Mouse (Mus musculus) kidney, adult 2 months (tissue): ENCODE measurements at regions not wholly inside any gene's neighbourhood (a gene's known extent, or its start where the extent isn't known, plus 50 kb on each side); places are given as distances from the start of the nearest gene placed in this dataset.

Experiments
- DNase-seq: peaks from one replicate; pipeline ENCODE4 v3.0.0; 2021
- H3K27ac ChIP-seq: fragments of 200-500 bp; 2 replicates; pipeline ENCODE4 v1.5.1; 2012; ENCODE audit warnings: low read depth, low read length, control low read depth, inconsistent platforms; ENCODE audit not compliant: insufficient read depth
- H3K27me3 ChIP-seq: fragments of 200-500 bp; replicated peaks from 2 replicates; pipeline ENCODE4 v1.6.1; 2012; ENCODE audit warnings: mild to moderate bottlenecking, moderate library complexity, low read length, inconsistent platforms; ENCODE audit not compliant: control insufficient read depth, insufficient read depth
- H3K36me3 ChIP-seq: fragments of 200-500 bp; 2 replicates; pipeline ENCODE4 v1.6.1; 2012; ENCODE audit warnings: mild to moderate bottlenecking, moderate library complexity, low read length, inconsistent platforms; ENCODE audit not compliant: control insufficient read depth, insufficient read depth
- H3K4me1 ChIP-seq: fragments of 200-500 bp; 2 replicates; pipeline ENCODE4 v1.6.1; 2011; ENCODE audit warnings: low read length; ENCODE audit not compliant: control insufficient read depth, insufficient read depth
- H3K4me3 ChIP-seq: fragments of 200-500 bp; 2 replicates; pipeline ENCODE4 v1.5.1; 2011; ENCODE audit warnings: mild to moderate bottlenecking, low read depth, low read length, control low read depth; ENCODE audit not compliant: insufficient read depth
- CTCF ChIP-seq: fragments of 200-500 bp; conservative IDR thresholded peaks from 2 replicates; pipeline ENCODE4 v1.5.1; 2011; ENCODE audit warnings: low read depth, mild to moderate bottlenecking, control low read depth, low read length, moderate library complexity, mixed read lengths; ENCODE audit not compliant: insufficient read depth, insufficient read length
- POLR2A ChIP-seq: fragments of 200-500 bp; IDR thresholded peaks from one replicate; pipeline ENCODE4 v1.6.1; 2011; ENCODE audit warnings: low read depth, low read length, control low read depth
- WGBS: fragments of 180-500 bp; shearing (Covaris S2); methylation state at CpG from one replicate; pipeline ENCODE4 v1.1.7; 2018; 5-methylcytosine and 5-hydroxymethylcytosine counted together

DNA sequence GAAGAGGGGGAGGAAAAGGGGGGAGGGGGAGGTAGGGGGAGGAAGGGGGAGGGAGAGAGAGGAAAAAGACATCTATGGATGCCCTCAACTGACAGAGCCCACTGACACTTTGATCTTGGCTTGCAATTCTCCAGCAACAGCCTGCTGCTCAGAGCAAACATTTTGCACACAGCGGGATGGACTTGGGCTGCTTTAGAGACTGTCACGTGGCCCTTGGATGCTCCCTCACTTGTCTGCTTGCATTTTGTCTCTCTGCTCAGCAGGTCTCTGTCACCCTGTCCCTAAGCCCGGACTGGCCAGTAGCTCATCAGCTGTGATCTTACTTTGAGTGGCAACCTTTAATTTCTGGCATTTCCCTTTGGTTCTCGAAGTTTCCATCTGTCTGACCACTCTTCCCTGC is 421.4 kb upstream of the Fam19a5 start:
- Histone ChIP-seq H3K36me3 (no peaks in the 10 kb centered on the region), H3K27ac (no peak overlapping the region), H3K27me3 (no peaks in the 10 kb centered on the region), H3K4me1 (no peaks in the 10 kb centered on the region), H3K4me3 (no peak overlapping the region)
- TF ChIP-seq CTCF (no peak), POLR2A (no peak)
- 33% methylated on average over 4 of the region's 4 CpGs for WGBS
- no peak for DNase-seq

DNA sequence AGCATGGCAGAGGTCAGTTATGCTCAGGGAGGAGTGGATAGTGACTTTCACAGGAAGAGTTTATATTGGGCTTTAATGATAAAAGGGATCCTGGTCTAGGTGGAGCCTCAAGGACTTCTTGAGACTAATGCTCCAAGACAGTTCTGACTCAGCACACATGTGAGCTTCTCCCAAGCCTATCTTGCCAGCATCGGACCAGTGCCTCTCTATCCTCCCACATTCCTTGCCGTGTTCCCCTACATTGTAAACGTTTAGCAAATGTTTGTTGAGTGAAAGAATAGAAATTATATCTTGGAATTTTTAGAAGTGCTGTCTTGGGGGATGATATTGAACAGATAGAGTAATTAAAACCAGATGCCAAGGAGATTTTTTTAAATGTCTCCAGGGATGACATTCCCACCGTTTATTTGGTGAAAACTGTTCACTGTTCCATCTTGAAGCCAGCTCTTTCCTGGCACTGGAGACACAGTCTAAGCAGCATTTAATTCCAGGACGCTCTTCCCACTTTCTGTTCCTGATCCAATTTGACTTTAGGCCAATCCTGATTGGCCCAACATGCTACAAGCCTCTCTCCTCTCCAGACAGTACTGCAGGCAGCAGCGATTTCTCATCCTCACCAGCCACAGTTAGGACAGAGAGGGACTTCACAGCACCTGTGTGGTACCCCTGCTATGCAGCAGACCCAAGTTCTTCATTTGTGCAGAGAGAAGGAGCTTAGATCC is 418.5 kb upstream of the Fam19a5 start:
- no peaks in the 10 kb centered on the region for H3K36me3 ChIP-seq
- TF ChIP-seq CTCF (no peak), POLR2A (no peak)
- no peaks in the 10 kb centered on the region for H3K4me1 ChIP-seq
- H3K4me3 ChIP-seq, result no peak overlapping the region
- H3K27me3 ChIP-seq, result no peaks in the 10 kb centered on the region
- DNase-seq, result no peak
- 61% methylated on average over 6 of the region's 6 CpGs for WGBS
- H3K27ac ChIP-seq, result no peak overlapping the region

DNA sequence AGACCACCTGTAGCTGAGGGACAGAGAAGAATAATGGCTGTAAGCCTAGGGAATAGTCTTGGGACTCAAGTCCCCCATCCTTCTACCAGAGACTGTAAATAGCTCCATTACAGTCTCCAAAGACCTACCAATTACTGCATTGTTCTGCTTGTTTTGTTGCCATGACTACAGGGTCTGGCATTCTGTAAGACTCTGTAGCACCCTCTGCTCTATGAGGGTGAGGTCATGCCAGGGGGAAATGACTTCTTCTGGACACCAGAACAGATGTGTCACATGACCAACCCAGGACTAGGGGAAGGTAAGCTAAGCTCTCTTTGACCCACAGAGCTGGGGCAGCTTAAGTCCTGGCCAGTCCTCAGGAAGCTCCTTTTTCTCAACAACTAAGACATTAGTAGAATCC is 405.2 kb upstream of the Fam19a5 start:
- TF ChIP-seq POLR2A (no peak), CTCF (no peak)

GRCm38 (mm10) chr15:87169136-87169535 is 375.0 kb upstream of the Fam19a5 start:
- no peaks in the 10 kb centered on the region; the same call in 1 of the 2 replicates for H3K27me3 ChIP-seq
- WGBS, result 74% methylated on average over 5 of the region's 5 CpGs
- TF ChIP-seq CTCF (no peak), POLR2A (no peak)
- no peaks in the 10 kb centered on the region for H3K36me3 ChIP-seq
- H3K4me1 ChIP-seq, result no peaks in the 10 kb centered on the region
- no peak for DNase-seq
- no peak overlapping the region for H3K4me3 ChIP-seq
- H3K27ac ChIP-seq, result no peak overlapping the region

More for the DNA sequence above, 405.2 kb upstream of the Fam19a5 start:
- Histone ChIP-seq H3K36me3 (no peaks in the 10 kb centered on the region), H3K4me3 (no peak overlapping the region), H3K4me1 (no peaks in the 10 kb centered on the region), H3K27me3 (no peaks in the 10 kb centered on the region), H3K27ac (no peak overlapping the region)
- DNase-seq, result no peak

DNA sequence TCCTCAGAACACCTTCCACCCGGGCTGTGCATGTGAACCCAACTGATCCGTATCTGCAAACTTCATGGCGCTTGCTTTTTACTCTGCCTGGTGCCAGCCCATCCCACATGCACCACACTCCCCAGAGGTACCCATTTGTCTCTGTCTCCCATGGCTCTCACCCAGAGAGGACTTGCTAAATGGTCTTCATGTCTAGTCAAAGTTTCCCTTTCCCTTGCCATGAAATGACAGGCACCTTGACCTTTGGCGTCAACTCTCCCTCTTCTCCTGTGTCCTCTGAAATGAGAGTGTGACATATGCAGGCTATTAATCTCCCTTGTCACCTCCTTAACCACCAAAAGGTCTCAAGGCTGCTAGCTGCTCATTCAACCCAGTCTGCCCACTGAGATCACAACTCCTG is 373.2 kb upstream of the Fam19a5 start:
- WGBS, result 15% methylated on average over 4 of the region's 4 CpGs
- DNase-seq, result no peak
- TF ChIP-seq POLR2A (no peak), CTCF (no peak)

GRCm38 (mm10) chr15:87173096-87173495 is 371.0 kb upstream of the Fam19a5 start:
- H3K4me3 ChIP-seq, result no peak overlapping the region
- DNase-seq, result no peak

More for the DNA sequence above, 373.2 kb upstream of the Fam19a5 start:
- Histone ChIP-seq H3K36me3 (no peaks in the 10 kb centered on the region), H3K4me1 (no peaks in the 10 kb centered on the region), H3K4me3 (no peak overlapping the region), H3K27ac (no peak overlapping the region), H3K27me3 (no peaks in the 10 kb centered on the region)

GRCm38 (mm10) chr15:87178646-87179045 is 365.5 kb upstream of the Fam19a5 start:
- no peak for DNase-seq
- TF ChIP-seq POLR2A (no peak), CTCF (no peak)
- Histone ChIP-seq H3K4me3 (no peak overlapping the region), H3K27me3 (no peaks in the 10 kb centered on the region), H3K4me1 (no peaks in the 10 kb centered on the region), H3K27ac (no peak overlapping the region), H3K36me3 (no peaks in the 10 kb centered on the region)
- 75% methylated on average over 7 of the region's 7 CpGs for WGBS

More at GRCm38 (mm10) chr15:87173096-87173495, 371.0 kb upstream of the Fam19a5 start:
- TF ChIP-seq POLR2A (no peak), CTCF (no peak)
- Histone ChIP-seq H3K27me3 (no peaks in the 10 kb centered on the region), H3K4me1 (no peaks in the 10 kb centered on the region), H3K27ac (no peak overlapping the region), H3K36me3 (no peaks in the 10 kb centered on the region)
- WGBS, result 94% methylated on average over 2 of the region's 2 CpGs

GRCm38 (mm10) chr15:87180836-87181235 is 363.3 kb upstream of the Fam19a5 start:
- Histone ChIP-seq H3K4me1 (no peaks in the 10 kb centered on the region), H3K27me3 (no peaks in the 10 kb centered on the region), H3K27ac (no peak overlapping the region), H3K36me3 (no peaks in the 10 kb centered on the region), H3K4me3 (no peak overlapping the region)
- TF ChIP-seq POLR2A (no peak), CTCF (no peak)
- 61% methylated on average over 1 of the region's 1 CpGs for WGBS
- no peak for DNase-seq
